Mouse (Mus musculus): ENCODE results near the gene Cant1. TPM values are rescaled to one million over a fixed set of nuclear protein-coding genes. Genes with fewer than 3 reads are reported as not detected.

Cant1 gene
- total RNA-seq, 2 experiments from 2014 or later = 39.9 TPM

- DNase-seq = no peak
Observed at GRCm38 (mm10) chr11:118430291-118430885, 11.5 kb upstream of the Cant1 start.

DNA sequence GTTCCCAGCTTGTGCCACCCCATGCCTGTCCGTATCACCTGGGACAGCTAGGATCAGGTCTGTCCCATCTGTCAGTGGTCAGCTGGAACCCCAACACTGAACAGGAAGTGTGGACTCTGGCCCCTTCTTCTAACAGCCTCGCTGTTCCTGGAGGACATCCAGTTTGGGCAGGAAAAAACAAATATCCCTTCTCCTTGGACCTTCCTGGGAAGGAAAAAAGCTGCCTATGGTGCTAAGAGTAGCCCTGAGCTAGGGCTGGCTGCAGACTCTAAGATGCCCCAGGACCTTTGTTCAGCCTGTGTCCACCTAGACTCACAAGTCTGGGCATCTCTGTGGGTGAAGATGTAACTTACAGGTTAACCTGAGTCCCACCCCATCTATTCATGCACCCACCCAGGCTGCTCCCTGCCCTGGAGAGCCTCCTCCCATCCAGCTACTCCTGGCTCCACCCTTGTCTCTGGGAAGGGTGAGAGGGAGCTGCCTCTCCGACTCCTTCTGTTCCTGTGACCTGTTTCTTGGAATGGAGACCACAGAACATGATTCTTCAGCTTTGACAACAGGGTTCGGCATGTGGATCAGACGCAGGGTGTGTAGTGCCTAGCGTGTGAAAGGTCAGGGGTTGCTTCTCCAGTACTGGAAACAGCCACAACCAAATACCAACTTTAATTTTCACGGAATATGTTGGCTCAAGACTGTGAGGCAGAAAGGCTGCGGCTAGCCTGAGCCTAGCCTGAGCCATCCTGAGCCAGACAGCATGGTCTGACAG is 10.2 kb upstream of the Cant1 start:
- DNase-seq = no peak

GRCm38 (mm10) chr11:118428460-118428868 is 9.6 kb upstream of the Cant1 start:
- no peak for DNase-seq

DNA sequence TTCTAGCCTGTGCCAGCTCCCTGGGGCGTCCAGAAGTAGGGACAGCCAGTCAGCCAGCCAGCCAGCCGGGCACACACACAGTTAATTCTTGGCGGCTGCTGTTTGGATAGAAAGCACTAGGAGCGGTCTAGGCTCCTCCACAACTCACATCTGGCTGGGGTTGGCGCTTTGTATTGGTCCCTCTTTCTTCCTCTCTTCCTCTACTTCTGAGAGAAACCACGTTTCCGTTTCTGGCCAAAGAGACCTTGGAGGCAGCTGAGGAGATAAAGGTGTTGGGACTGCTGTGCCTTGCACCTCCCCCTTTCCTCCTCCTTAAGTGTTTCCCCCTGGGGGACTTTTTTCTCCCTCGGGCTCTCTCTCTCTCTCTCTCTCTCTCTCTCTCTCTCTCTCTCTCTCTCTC is 9.1 kb upstream of the Cant1 start, which contains the start of gene C1qtnf1:
TSS of gene C1qtnf1 (plus strand) at position 218 of the 400 bp plus-strand sequence.
- DNase-seq = no peak

- DNase-seq = no peak
Observed at GRCm38 (mm10) chr11:118427266-118427779, 8.4 kb upstream of the Cant1 start.

DNA sequence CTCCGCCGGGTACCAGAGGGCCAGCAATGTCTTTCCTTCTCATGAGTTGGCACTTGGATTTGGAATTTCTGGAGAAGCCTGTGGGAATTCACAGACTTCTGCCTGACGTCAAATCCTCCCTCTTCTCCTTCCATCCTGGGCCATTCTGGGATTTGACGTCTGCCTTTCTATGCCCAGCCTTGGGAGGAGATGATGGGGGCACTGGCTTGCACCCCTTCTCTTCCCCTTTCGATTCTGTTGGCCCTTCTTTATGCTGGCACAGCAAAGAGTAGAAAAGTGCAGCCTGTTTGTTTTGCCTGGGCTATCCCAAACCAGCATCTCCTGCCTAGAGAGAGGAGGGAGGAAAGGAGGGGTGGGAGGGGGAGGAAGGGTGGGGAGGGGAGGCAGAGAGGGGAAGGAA is 7.9 kb upstream of the Cant1 start:
- DNase-seq = no peak

DNA sequence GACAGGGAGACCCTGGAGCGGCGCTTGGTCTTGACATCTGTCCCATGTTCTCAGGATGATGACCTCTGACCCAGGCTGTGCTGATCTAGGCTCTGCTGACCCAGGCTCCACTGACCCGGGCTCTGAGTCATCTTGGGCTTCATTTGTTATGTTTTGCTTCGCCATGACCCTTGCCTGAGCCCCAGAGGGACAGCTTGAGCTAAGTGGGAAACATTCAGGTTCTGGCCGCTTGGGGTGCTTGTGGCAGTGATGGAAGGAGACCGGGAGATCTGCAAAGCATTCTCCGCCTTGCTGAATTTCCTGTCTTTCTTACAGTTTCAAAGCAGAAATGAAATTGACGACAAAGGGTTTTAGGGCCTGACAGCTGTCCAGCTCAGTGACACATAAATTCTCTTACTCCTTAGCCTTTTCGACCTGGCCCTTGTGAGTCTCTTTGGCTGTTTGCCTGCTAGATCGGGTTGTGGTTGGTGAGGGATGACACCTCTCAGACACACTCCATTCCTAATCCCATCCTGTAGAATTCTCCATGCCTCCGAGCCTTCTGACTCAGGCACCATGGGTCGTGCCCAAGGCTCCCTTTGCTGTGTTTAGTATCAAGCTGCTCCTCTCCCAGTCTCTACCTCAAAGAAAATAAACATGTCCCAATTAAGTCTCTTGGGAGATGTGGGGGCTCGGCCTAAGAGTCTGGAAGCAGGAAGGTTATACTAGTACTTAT is 5.9 kb upstream of the Cant1 start:
- DNase-seq = no peak

DNA sequence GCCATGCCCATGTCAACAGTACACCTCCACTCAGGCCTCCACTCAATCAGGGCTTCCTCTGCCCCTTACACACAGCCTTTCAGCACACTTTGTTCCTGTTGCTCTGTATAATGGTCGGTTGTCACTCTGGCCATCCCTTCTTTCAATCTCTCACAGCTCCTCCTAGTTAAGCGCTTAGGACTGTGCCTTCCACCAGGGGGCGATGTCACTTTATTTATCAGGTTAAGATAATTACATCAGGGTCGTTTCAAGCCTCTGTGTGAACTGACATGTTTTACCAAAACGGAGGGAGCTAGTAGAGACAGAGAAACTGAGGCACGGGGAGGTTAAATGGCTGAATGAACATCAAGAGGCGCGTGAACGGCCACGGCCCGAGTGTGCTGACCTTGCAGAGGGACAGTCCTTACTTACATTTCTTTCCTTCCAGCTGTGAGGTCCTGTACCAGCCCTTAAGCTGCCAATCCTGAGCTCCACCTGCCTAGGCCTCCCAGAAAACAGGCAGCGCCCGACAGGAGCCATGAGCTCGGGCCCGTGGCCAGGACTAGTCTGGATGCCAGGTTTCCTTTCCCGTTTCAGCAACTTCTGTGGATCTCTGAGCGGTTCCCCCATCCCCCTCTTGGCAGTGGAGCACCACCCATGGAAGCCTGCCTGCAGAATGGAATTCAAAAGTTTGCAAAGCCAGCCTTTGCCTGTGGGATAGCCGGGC is 4.5 kb upstream of the Cant1 start:
- DNase-seq = peak; percentile 80 to 82

GRCm38 (mm10) chr11:118420261-118420660 is 1.4 kb upstream of the Cant1 start:
- DNase-seq = no peak

DNA sequence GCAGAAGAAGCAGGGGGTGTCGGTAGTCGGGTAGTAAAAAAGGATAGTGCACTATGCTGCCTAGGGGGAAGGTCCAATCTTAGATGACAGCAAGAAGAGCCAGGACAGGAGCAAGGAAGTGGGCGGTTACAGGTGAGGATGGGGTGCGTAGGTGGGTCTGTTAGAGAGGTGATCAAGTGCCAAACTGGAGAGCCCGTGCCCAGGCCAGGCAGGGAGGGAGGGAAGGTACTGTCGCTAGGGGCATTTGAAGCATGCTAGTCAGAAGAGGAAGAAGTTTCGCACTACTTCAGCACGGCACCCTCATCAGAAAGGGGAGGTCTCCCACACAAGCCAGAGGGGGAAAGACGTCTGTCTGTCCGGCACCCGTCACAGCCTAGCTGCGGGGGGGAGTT is 448 bp downstream of the Cant1 start:
- no peak for DNase-seq

GRCm38 (mm10) chr11:118417496-118417895 is 1.4 kb downstream of the Cant1 start:
- DNase-seq = no peak

GRCm38 (mm10) chr11:118416046-118416445 is 2.8 kb downstream of the Cant1 start:
- DNase-seq = no peak

DNA sequence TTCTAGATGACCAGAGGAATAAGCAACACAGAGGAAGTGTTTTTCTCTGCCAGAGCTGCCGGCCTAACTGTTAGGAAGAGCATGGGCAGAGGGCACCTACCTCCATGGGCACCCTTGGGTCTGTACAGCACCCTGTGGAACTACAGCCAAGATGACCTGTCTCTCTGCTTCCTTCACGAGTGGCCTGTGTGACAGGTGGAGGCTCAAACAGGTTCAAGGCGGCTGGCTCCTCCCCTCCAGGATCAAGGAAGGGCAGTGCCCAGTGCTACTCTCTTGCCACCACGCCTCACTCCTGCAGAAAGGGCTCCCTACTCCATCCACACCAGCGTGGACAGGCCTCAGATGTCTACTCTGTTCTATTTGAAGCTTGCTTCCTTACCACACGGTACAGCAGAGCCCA is 3.3 kb downstream of the Cant1 start:
- DNase-seq = no peak

DNA sequence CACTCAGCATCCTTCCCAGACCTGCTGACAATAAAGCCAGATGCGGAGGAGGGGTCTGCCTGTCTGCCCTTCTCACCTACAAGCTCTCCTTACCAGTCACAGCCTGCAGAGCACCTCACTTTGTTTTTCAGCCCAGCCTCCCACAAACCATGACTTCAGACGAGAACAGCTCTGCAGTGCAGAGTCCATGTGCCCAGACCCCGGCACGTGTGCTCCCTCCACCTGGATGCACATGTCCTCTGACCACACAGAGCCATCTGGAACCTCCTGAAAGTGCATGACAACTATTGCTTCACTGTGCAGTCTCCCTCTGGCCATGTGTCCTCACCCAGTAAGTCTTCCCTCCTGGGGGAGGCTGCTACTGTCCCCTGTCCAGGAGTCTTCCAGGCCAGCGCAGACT is 4.6 kb downstream of the Cant1 start:
- no peak for DNase-seq

- DNase-seq = no peak
Observed at GRCm38 (mm10) chr11:118413055-118413454, 5.8 kb downstream of the Cant1 start.

- DNase-seq = no peak
Observed at GRCm38 (mm10) chr11:118412601-118413000, 6.3 kb downstream of the Cant1 start.

DNA sequence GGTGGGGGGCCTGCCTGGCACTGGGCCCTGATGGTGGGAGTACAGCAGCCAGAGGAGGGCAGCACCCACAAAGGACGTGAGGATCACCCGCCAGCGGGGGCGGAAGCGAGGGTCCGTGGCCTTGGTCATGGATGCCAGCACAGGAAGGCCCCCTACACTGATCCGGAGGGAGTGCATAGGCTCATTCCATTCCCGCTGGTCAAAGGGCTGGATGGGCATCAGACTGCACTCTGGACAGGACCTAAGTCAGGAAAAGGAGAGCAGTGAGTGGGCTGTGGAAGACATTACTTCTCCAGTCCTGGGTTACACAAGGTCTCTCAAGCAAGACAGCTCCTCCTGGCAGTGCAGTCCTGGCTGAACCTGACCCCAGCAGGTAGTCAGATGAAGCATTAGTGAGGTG is 7.6 kb downstream of the Cant1 start:
- no peak for DNase-seq

GRCm38 (mm10) chr11:118410479-118410878 is 8.4 kb downstream of the Cant1 start:
- DNase-seq = no peak

GRCm38 (mm10) chr11:118410073-118410444 is 8.8 kb downstream of the Cant1 start:
- no peak for DNase-seq

DNA sequence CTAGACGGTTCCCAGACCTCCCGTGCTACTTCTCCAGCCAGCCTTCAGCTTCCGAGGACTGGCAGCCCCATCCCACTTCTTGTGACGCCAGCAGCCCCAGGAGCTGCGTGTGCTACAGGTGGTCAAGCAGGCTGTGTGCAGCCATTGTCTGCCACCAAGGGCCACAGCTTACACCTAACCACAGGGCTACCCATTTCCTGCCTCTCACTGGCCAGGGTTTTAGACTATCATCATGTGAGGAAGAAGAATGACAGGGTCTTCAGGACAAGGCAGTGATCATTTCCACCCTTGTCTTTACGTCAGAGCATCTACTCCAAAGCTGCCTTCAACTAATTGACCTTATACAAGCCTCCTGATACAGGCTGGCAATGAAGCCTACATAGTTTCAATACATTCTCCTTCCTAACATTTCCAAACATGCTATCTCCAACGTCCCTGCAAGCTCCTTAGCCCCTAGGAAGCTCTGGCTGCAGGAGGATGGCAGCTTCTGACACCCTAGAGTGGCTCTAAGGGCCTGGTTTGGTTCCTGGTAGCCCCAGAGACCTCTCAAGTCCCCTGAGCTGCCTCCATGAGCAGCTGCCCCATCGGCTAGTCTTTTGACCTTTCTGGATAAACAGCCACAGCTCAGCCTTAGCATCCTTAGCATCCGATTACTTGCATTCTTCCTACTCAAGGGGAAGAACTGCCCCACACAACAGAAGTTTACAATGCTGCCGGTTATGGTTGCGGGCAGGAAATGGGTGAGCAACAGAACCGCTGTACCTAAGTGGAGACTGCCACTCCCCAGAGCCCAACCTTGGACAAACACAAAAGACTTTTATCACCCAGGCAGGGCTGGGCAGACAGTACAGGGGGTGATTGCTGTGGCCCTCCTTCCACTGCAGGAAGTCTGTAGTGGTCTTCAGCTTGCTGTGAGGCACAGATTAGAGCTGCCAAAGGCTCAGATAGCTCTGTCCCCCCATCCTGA is 9.5 kb downstream of the Cant1 start:
- DNase-seq = no peak

- peak in 1 of 2 experiments; percentile 1 for DNase-seq
Observed at GRCm38 (mm10) chr11:118408051-118408740, 10.7 kb downstream of the Cant1 start.

All from layer of hippocampus, postnatal 36 days (tissue).